Mouse (Mus musculus) kidney, adult 2 months (tissue): ENCODE measurements around the gene Phlpp1. TPM values are rescaled to one million over a fixed set of nuclear protein-coding genes. Genes with fewer than 3 reads are reported as not detected.
A peak's percentile ranks its signal among the peaks of the same experiment; 100 is the strongest.

Experiments used
- DNase-seq: peaks from one replicate; pipeline ENCODE4 v3.0.0; 2021
- H3K27ac ChIP-seq: fragments of 200-500 bp; 2 replicates; pipeline ENCODE4 v1.5.1; 2012; ENCODE audit warnings: low read depth, low read length, control low read depth, inconsistent platforms; ENCODE audit not compliant: insufficient read depth
- H3K27me3 ChIP-seq: fragments of 200-500 bp; replicated peaks from 2 replicates; pipeline ENCODE4 v1.6.1; 2012; ENCODE audit warnings: mild to moderate bottlenecking, moderate library complexity, low read length, inconsistent platforms; ENCODE audit not compliant: control insufficient read depth, insufficient read depth
- H3K36me3 ChIP-seq: fragments of 200-500 bp; 2 replicates; pipeline ENCODE4 v1.6.1; 2012; ENCODE audit warnings: mild to moderate bottlenecking, moderate library complexity, low read length, inconsistent platforms; ENCODE audit not compliant: control insufficient read depth, insufficient read depth
- H3K4me1 ChIP-seq: fragments of 200-500 bp; 2 replicates; pipeline ENCODE4 v1.6.1; 2011; ENCODE audit warnings: low read length; ENCODE audit not compliant: control insufficient read depth, insufficient read depth
- H3K4me3 ChIP-seq: fragments of 200-500 bp; 2 replicates; pipeline ENCODE4 v1.5.1; 2011; ENCODE audit warnings: mild to moderate bottlenecking, low read depth, low read length, control low read depth; ENCODE audit not compliant: insufficient read depth
- CTCF ChIP-seq: fragments of 200-500 bp; conservative IDR thresholded peaks from 2 replicates; pipeline ENCODE4 v1.5.1; 2011; ENCODE audit warnings: low read depth, mild to moderate bottlenecking, control low read depth, low read length, moderate library complexity, mixed read lengths; ENCODE audit not compliant: insufficient read depth, insufficient read length
- POLR2A ChIP-seq: fragments of 200-500 bp; IDR thresholded peaks from one replicate; pipeline ENCODE4 v1.6.1; 2011; ENCODE audit warnings: low read depth, low read length, control low read depth
- WGBS: fragments of 180-500 bp; shearing (Covaris S2); methylation state at CpG from one replicate; pipeline ENCODE4 v1.1.7; 2018; 5-methylcytosine and 5-hydroxymethylcytosine counted together
- polyA plus RNA-seq: library from polyadenylated mRNA; depleted of rRNA; stranded (reverse); fragments of >200 nt; gene quantifications from 2 replicates; pipeline ENCODE4 v1.2.3, GENCODE M21; 2012

Phlpp1 gene
- polyA plus RNA-seq, 1 experiment, result 10.2 TPM

DNA sequence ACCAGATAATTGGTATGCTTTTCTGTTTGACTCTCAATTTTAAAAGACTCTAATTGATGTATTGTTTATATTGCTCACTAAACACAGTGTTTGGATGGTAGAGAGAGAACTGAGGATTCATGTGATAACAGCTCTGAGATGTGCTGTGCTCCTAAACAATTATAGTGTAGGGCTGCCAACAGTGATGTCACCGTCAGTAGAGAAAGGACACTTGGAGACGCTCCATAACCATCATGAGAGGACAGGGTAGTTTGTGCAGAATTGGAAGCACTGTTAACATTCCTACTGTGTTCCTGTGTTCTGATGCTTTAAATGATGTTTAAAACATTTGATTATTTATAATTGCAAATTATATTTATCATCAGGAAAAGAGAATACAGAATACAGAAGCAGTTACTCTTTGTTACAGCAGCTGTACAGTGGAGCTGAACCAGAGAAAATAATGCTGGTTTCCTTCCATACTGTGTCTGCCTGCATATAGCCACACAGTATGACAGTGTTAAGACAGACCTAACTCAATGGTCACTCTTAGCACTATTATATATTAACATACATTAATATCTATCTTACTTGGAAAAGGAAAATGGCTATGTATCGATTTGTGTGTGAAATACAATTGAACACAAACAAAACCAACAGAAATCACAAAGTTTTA lies 60.4 kb downstream of the Phlpp1 start:
- WGBS, result 61% methylated on average over 3 of the region's 3 CpGs
- TF ChIP-seq CTCF (no peak), POLR2A (no peak)
- H3K4me3 ChIP-seq, result no peak overlapping the region
- no peaks in the 10 kb centered on the region for H3K36me3 ChIP-seq
- H3K27ac ChIP-seq, result no peak overlapping the region
- DNase-seq, result peak; percentile 66
- H3K4me1 ChIP-seq, result peaks cover 13% of the 10 kb centered on the region
- H3K27me3 ChIP-seq, result no peaks in the 10 kb centered on the region

DNA sequence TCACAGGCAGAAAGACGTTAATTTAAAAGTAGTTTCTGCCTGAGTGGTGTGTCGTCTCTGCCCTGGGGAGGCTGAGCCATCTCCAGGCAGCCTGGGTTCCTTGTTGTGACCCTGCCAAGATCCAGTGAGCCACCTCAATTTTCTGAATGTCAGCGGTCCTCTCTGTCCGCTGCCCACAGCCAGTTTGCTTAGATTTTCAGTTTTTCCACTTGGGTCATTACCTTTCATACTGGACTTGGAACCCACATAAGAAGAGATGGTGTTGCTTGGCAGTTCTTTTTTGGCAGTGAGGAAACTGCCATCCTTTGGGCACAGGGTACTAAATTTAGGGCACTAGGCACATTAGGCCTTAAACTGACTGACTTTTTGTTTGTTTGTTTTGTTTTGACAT lies 60.9 kb downstream of the Phlpp1 start:
- Histone ChIP-seq H3K36me3 (no peaks in the 10 kb centered on the region), H3K27ac (no peak overlapping the region), H3K4me1 (peaks cover 13% of the 10 kb centered on the region), H3K27me3 (no peaks in the 10 kb centered on the region), H3K4me3 (no peak overlapping the region)
- DNase-seq, result peak; percentile 79
- TF ChIP-seq POLR2A (no peak), CTCF (no peak)
- WGBS, result 47% methylated on average over 4 of the region's 4 CpGs

DNA sequence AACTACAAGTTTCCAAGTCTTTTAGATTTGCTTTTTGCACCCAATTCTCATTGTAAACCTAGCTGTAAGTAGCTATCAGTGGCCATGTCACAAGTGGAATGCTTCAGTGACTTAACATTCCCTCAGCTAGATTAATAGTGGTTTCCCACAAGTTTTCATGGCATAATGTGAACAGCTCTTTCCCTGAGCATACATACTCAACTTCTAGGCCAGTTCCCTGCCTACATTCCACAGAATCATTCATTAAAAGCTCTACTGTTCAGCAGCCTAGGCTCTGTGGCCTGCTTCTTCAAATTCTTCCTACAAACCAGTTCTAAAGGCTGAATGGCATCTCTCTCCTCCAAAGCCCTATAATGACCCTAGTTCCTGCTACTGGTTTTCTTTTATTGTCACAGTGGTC lies 65.4 kb downstream of the Phlpp1 start:
- peak overlapping the region; percentile 17; the same call in 1 of the 2 replicates for H3K27ac ChIP-seq
- no peak for DNase-seq
- H3K4me1 ChIP-seq, result peaks cover 18% of the 10 kb centered on the region
- H3K4me3 ChIP-seq, result no peak overlapping the region
- TF ChIP-seq CTCF, result no peak
- no peak for TF ChIP-seq POLR2A
- no peaks in the 10 kb centered on the region for H3K36me3 ChIP-seq
- H3K27me3 ChIP-seq, result no peaks in the 10 kb centered on the region

- peaks cover 29% of the 10 kb centered on the region for H3K4me1 ChIP-seq
- H3K4me3 ChIP-seq, result no peak overlapping the region
- 74% methylated on average over 7 of the region's 7 CpGs for WGBS
- H3K36me3 ChIP-seq, result no peaks in the 10 kb centered on the region
- H3K27ac ChIP-seq, result no peak overlapping the region
- no peaks in the 10 kb centered on the region for H3K27me3 ChIP-seq
- TF ChIP-seq CTCF, result no peak
- TF ChIP-seq POLR2A, result no peak
- DNase-seq, result no peak
These were observed 68.6 kb downstream of the Phlpp1 start for GRCm38 (mm10) chr1:106240116-106240685.

DNA sequence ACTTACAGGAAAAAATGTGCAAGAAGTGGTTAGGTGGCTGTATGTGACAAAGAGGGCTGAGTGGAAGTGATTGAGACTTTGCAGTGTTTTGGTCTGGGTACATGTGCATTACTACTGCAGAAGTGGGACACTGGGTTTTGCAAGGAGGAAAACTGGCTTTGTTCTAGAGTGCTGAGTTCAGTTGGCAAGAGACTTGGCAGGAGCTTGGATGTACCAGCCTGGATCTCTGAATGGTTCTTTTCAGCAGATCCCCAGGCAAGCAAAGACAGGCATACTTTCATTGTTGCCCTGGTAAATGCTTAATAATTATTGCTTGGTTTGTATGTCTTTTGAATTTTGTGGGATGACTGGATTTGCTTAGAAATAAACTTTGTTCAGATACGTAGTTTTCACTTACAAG lies 69.5 kb downstream of the Phlpp1 start:
- H3K4me1 ChIP-seq, result peaks cover 25% of the 10 kb centered on the region
- peak overlapping the region; percentile 55; the same call in 1 of the 2 replicates for H3K27ac ChIP-seq
- no peak overlapping the region for H3K4me3 ChIP-seq
- peak; percentile 50 for DNase-seq
- H3K27me3 ChIP-seq, result no peaks in the 10 kb centered on the region
- 83% methylated on average over 1 of the region's 1 CpGs for WGBS
- H3K36me3 ChIP-seq, result no peaks in the 10 kb centered on the region
- TF ChIP-seq CTCF (no peak), POLR2A (no peak)

GRCm38 (mm10) chr1:106242129-106242528 lies 70.6 kb downstream of the Phlpp1 start:
- H3K27ac ChIP-seq, result 0 out of 2 replicates have a peak overlapping the region, but pooled peaks have one; percentile 23
- H3K4me3 ChIP-seq, result no peak overlapping the region
- peaks cover 25% of the 10 kb centered on the region for H3K4me1 ChIP-seq
- no peak for TF ChIP-seq CTCF
- no peak for TF ChIP-seq POLR2A
- WGBS, result 7% methylated on average over 2 of the region's 2 CpGs
- no peaks in the 10 kb centered on the region for H3K36me3 ChIP-seq
- peak; percentile 86 for DNase-seq
- H3K27me3 ChIP-seq, result no peaks in the 10 kb centered on the region

DNA sequence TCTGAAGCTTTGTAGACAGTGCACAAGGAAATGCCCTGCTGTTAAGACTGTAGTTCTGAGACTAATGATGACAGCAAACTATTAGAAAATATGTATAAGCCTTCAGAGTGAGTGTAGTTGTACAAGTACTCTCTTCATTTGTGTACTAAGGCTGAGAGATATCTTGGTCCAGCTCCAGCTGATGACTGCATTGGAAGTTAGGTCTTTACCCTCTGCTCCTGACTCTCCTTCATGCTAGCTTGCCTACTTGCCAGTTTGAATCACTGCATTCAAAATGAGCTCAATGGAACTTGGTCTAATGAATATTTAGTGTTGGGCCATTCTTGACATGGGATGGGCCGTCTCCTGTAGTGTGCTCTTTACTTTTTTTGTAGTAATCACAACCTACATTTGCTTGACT lies 71.8 kb downstream of the Phlpp1 start:
- Histone ChIP-seq H3K4me3 (no peak overlapping the region), H3K27ac (no peak overlapping the region; the same call in 1 of the 2 replicates), H3K36me3 (no peaks in the 10 kb centered on the region), H3K4me1 (peaks cover 25% of the 10 kb centered on the region), H3K27me3 (no peaks in the 10 kb centered on the region)
- no peak for TF ChIP-seq CTCF
- no peak for TF ChIP-seq POLR2A
- peak; percentile 60 for DNase-seq
- WGBS, result 49% methylated on average over 1 of the region's 1 CpGs
